Mouse (Mus musculus): Measurements from ENCODE around the gene 1700030J22Rik.

The 1700030J22Rik gene

DNA sequence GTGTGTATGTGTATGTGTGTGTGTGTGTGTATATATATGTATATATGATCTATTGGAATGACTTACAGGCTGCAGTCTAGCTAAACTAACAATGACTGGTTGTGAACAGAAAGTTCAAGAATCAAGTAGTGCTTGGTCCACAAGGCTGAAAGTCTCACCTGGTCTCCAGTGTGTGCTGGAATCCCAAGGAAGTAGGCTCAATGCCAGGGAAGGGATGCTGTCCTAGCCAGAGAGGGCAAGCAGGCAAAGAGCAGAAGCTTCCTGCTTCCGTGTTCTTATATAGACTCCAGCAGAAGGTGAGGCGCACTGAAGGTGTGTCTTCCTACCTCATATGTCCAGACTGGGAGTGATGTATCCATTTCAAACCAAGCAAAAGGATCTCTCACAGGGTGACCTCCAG is 27.0 kb downstream of the 1700030J22Rik start:
- DNase-seq (ENCODE audit: low spot score in 2 of 2) = no peak

DNA sequence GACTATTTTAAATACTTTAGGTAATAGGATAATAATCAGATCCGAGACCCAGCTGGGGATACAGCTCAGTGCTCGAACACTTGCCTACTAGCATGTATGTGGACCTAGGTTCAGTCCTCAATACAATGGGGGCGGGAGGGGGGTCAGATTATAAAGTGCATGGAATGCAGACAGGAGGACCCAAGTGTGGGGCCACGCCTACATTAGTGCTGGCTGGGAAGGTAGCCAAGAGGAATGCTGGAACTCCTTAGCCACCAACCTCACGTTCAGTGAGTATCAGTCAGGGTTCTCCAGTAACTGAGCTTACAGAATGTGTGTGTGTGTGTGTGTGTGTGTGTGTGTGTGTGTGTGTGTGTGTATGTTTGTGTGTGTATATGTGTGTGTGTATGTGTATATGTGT is 27.4 kb downstream of the 1700030J22Rik start:
- no peak for DNase-seq (ENCODE audit: low spot score in 2 of 2)

- no peak for DNase-seq (ENCODE audit: low spot score in 2 of 2)
These were observed 31.2 kb downstream of the 1700030J22Rik start for GRCm38 (mm10) chr8:116947589-116947988.

DNA sequence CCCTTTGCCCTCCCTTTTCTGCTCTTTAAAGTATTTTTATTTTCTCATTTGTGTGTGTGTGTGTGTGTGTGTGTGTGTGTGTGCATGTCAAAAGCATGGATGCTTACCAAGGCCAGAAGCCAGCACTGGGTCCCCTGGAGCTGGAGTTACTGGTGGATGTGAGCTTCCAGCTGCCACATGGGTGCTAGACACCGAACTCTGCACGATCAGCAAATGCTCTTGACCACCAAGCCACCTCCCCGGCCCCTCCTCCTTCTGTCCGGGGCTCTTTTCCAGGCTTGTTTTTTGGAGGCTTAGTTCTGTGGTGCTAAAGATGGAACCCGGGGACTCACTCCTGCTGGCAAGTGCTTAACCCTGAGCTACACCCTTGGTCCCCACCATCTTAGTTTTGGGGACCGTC is 31.9 kb downstream of the 1700030J22Rik start:
- DNase-seq (ENCODE audit: low spot score in 2 of 2) = no peak

DNA sequence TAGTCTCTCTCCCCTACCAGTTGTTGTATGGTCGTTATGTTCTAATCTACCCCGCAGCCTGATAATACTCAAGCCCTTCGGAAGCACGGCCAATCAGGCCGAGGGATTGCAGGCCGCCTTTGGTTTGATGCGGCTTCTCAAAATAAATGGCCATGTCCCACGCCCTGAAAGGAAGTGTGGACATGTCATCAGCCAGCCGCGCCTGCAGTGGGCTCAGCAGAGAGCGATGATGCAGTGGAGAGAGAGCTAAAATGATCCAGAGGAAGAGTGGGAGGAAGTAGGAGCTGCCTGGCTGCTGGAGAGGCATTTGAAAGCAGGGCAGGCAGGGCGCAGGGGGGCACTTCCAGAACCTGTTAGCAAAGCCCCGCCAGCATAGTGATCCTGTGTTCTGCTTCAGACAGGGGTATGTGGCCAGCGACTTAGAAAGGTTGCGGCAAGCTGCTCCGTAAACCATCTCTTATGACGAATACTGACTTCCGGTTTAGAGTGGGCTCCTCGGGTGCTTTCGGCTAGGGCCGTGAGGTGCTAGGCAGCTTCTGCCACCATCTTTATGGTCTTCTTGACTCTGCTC is 32.4 kb downstream of the 1700030J22Rik start:
- peak in 1 of 2 experiments; percentile 12 for DNase-seq (ENCODE audit: low spot score in 2 of 2)

GRCm38 (mm10) chr8:116945169-116945910 is 33.4 kb downstream of the 1700030J22Rik start:
- DNase-seq (ENCODE audit: low spot score in 2 of 2) = no peak

DNA sequence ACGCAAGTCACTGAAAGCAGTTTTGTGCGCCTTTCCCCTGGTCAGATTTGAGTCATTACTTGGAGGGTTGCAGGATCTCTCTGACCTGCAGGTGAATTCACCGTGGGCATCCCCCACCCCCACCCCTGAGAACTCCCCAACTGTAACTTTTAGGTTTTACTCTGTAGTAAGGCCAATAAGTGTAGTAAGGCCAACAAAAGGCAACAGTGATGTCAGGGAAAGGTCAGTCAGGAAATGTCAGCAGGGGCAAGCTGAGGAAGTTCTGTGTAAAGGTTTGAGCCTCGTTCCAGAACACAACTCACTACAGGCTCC is 34.4 kb downstream of the 1700030J22Rik start:
- DNase-seq (ENCODE audit: low spot score in 2 of 2) = no peak

DNA sequence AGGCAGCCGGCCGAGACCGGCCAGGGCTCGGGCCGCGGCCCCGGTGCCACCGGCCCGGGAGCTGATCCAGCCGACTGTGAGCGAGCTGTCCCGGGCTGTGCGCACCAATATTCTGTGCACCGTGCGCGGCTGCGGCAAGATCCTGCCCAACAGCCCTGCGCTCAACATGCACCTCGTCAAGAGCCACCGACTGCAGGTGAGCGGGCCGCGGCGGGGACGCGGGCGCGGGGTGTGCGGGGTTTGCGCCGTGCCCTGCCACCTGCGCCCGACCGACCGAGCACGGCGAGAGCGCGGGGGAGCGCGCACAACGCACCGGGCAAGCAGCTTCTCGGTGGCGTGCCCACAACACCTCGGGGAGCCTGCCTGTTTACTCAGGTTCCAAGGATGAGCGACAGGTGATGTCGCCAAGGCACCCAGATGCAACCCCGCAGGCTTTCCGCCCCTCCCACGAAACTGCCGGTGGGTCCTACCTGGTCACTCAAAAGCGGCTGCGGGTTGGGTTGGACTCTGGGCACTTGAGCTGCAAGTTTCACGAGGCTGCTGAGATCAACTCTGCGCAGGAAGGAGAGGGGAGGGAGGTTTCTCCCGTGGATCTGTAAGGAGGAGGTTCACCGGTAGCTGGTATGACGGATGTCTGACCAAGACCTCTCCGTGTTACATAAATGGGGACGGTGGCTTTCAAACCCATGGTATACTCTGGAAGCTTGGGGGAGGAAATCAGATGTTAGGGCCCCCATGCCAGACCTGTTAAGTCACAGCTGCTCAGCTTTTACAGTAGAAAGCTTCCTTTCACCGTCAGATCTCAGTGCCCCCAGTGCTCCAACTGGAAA is 35.0 kb downstream of the 1700030J22Rik start:
- DNase-seq (ENCODE audit: low spot score in 2 of 2) = peak; percentile 24 to 25

- DNase-seq (ENCODE audit: low spot score in 2 of 2) = peak; percentile 58 to 82
These were observed 35.6 kb downstream of the 1700030J22Rik start, which contains the start of gene Atmin for GRCm38 (mm10) chr8:116943161-116943554. TSS of gene Atmin (plus strand) at chr8:116943393.

DNA sequence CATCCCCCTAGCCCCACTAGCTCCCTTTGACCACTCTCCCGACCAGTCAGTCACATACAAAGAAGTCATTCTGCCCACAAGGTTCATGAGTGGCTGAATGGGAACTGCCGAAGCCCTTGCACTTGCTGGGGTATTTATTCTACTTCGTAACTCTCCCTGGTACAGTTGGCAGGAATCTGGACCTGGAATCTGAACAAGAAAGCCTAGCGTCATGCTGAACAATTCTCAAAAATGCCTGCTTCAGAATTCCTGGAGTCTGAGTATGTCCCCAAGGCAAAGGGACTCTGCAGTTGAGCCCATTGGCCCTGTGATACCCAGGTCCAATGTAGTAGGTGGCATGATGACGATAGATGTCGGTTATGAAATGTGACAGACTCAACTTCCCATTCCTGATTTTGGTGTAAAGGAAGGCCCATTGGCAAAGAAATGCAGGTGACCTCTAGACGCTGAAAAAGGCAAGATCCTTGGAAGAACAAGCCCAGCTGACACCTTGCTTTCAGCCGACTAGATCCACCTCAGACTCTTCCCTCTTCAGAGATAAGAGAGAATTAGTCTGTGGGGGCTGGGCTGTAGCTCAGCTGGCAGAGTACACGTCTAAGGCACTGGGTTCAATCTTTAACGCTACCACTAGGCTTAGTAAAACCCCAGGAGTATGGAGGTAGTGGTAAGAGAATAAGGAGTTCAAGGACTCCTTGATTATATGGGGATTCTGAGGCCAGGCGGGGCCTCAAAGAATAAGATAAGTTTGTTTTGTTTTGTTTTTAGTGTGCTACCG is 36.3 kb downstream of the 1700030J22Rik start:
- no peak for DNase-seq (ENCODE audit: low spot score in 2 of 2)

GRCm38 (mm10) chr8:116935506-116935905 is 43.3 kb downstream of the 1700030J22Rik start:
- no peak for DNase-seq (ENCODE audit: low spot score in 2 of 2)

DNA sequence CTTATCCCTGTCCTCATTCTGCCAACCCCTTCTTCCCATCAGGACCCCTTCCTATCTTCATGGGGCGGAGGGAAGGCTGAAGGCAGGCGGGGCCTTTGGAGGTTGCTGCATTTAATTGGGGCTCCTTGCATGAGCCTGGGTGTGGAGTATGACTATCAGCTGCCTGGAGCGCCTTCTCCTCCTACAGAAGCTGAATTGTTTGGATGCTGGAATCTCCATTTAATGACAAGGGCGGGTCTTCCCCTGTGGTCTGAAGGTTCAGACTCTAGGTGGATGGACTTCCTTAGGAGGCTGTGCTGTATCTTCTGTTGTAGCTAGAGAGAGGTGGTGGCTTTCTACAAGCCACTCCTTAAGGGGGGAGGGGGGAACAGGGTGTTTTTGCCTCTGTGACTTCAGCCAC is 43.8 kb downstream of the 1700030J22Rik start:
- DNase-seq (ENCODE audit: low spot score in 2 of 2) = no peak

DNA sequence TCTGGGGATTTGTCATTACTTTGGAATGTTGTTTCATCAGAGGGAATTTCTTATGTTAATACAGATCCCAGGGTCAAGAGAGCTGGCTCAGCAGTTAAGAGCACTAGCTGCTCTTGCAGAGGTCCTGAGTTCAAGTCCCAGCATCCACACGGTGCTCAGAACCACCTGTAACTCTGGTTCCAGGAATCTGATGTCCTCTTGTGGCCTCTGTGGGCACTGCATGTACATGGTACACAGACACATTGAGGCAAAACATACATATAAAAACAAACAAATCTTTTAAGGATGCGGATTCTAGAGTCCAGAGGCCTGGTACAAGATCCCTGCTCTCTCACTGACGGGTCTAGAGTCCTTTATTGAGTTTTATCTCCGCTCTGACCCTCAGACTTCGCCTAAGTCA is 50.2 kb downstream of the 1700030J22Rik start:
- no peak for DNase-seq (ENCODE audit: low spot score in 2 of 2)

GRCm38 (mm10) chr8:116927880-116928279 is 50.9 kb downstream of the 1700030J22Rik start:
- peak; percentile 41 to 75 for DNase-seq (ENCODE audit: low spot score in 2 of 2)

DNA sequence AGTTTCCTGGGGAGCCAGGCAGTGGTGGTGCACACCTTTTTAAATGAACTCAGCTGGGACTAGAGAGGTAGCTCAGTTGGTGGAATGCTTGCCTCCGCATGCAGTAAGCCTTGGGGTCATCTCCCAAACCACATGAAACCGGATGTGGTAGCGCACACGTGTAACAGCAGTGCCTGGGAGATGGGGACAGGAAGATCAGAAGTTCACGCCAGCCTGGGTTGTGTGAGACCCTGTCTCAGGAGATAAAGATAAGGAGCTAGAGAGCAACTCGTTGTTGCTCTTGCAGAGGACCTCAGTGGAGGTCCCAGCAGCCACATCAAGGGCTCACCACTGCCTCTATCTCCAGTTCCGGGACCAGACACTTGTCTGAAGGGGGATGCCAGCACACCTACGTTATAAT is 55.2 kb downstream of the 1700030J22Rik start:
- DNase-seq (ENCODE audit: low spot score in 2 of 2) = peak; percentile 42 to 47

GRCm38 (mm10) chr8:116922060-116922757 is 56.5 kb downstream of the 1700030J22Rik start:
- DNase-seq (ENCODE audit: low spot score in 2 of 2) = no peak

DNA sequence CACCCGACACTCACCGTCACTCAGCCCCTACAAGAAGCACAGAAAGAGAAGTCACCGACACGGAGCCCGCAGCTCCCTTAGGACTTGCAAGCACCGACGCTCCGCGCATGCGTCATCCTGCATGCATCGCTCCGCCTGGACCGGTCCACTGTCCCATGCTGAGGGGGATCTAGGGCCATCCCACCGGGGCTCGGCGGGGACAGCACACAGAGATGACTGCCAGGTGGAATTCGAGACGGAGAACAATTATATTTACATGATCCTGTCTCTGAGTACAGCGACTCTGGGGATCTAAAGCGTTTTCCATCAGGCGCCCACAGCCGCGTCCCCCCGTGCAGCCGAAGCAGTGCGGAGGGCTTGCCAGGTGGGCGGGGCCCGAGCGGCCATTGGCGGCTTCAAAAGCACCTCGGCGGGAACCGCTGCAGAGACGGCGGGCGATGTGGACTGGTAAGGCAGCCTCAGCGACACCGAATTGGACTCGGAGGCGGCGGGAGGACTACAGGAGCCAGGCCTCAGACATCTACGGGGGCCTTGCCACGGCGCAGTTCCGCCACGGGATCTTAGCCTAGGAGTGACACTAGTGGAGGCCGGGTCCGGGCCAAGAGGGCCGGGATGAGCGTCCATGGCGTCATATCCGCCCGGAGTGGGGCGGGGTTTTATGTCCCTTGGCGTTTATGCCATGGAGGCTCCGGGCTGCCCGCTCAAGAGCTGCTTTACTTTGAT is 57.3 kb downstream of the 1700030J22Rik start, which contains the start of the genes Cmc2 and Cenpn:
Gene Cmc2, minus strand, starts transcription at position 119 of the 723 bp plus-strand sequence.
Gene Cenpn, plus strand, starts transcription at position 394 of the 723 bp plus-strand sequence.
- DNase-seq (ENCODE audit: low spot score in 2 of 2) = peak; percentile 87 to 90

DNA sequence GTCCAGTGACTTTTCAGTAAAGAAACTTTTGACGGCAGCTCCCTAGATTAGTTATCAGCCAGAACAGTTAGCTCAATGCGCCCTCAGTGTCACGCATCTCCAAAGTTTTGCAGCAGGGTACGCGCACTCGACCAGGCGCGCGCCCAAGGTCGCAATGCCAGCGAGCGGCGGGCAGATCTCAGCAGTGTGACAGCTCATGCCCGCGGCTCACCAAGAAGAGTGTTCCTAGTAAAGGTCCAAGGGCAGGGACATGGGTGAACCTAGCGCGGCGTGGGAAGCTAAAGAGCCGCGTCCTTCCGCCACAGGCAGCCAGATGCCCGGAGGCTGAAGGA is 57.8 kb downstream of the 1700030J22Rik start:
- DNase-seq (ENCODE audit: low spot score in 2 of 2) = no peak

Measured in thymus, postnatal 10 days (tissue).